Mouse (Mus musculus): ENCODE data around the gene Arhgap19. TPM values are rescaled to one million over a fixed set of nuclear protein-coding genes. Genes with fewer than 3 reads are reported as not detected.

Arhgap19 gene
- polyA plus RNA-seq, 1 experiment from 2014 or later, result 14.2 TPM

GRCm38 (mm10) chr19:41835407-41835806 is 33.6 kb upstream of the Arhgap19 start:
- peak overlapping the region; percentile 56 for H3K27ac ChIP-seq (ENCODE audit: low read length)
- peak overlapping the region; percentile 40; the same call in 1 of the 2 replicates for H3K4me2 ChIP-seq (ENCODE audit: low read depth, low read length)
- no peak overlapping the region for H3K4me3 ChIP-seq (ENCODE audit: low read length)
- ATAC-seq, result no peak
- 54% methylated on average over 6 of the region's 6 CpGs for WGBS
- H3K9ac ChIP-seq (ENCODE audit: low read depth, low read length), result no peak overlapping the region
- no peaks in the 10 kb centered on the region for H3K27me3 ChIP-seq (replicated peaks; ENCODE audit: control insufficient read depth, insufficient read depth, low read length)
- no peaks in the 10 kb centered on the region for H3K9me3 ChIP-seq (ENCODE audit: control insufficient read depth, low read length)
- peaks cover 27% of the 10 kb centered on the region for H3K4me1 ChIP-seq (ENCODE audit: control insufficient read depth, insufficient read depth, low read length)
- no peaks in the 10 kb centered on the region for H3K36me3 ChIP-seq (ENCODE audit: control insufficient read depth, insufficient read depth, low read length)

GRCm38 (mm10) chr19:41832501-41833201 is 30.8 kb upstream of the Arhgap19 start:
- no peak for ATAC-seq
- H3K36me3 ChIP-seq (ENCODE audit: control insufficient read depth, insufficient read depth, low read length), result no peaks in the 10 kb centered on the region
- no peak overlapping the region for H3K4me2 ChIP-seq (ENCODE audit: low read depth, low read length)
- H3K4me3 ChIP-seq (ENCODE audit: low read length), result no peak overlapping the region
- 78% methylated on average over 13 of the region's 13 CpGs for WGBS
- no peak overlapping the region for H3K9ac ChIP-seq (ENCODE audit: low read depth, low read length)
- H3K27ac ChIP-seq (ENCODE audit: low read length), result no peak overlapping the region
- H3K9me3 ChIP-seq (ENCODE audit: control insufficient read depth, low read length), result no peaks in the 10 kb centered on the region
- peaks cover 27% of the 10 kb centered on the region for H3K4me1 ChIP-seq (ENCODE audit: control insufficient read depth, insufficient read depth, low read length)
- no peaks in the 10 kb centered on the region for H3K27me3 ChIP-seq (replicated peaks; ENCODE audit: control insufficient read depth, insufficient read depth, low read length)

- peak overlapping the region; percentile 77 for H3K4me3 ChIP-seq (ENCODE audit: low read length)
- H3K4me1 ChIP-seq (ENCODE audit: control insufficient read depth, insufficient read depth, low read length), result peaks cover 21% of the 10 kb centered on the region
- no peaks in the 10 kb centered on the region for H3K9me3 ChIP-seq (ENCODE audit: control insufficient read depth, low read length)
- H3K36me3 ChIP-seq (ENCODE audit: control insufficient read depth, insufficient read depth, low read length), result no peaks in the 10 kb centered on the region
- peak overlapping the region; percentile 80 for H3K9ac ChIP-seq (ENCODE audit: low read depth, low read length)
- no peak for ATAC-seq
- H3K4me2 ChIP-seq (ENCODE audit: low read depth, low read length), result peak overlapping the region; percentile 91
- WGBS, result 15% methylated on average over 14 of the region's 14 CpGs
- no peak overlapping the region for H3K27ac ChIP-seq (ENCODE audit: low read length)
- no peaks in the 10 kb centered on the region for H3K27me3 ChIP-seq (replicated peaks; ENCODE audit: control insufficient read depth, insufficient read depth, low read length)
These were observed 30.0 kb upstream of the Arhgap19 start for GRCm38 (mm10) chr19:41831718-41832391.

- H3K4me3 ChIP-seq (ENCODE audit: low read length), result peak overlapping the region; percentile 77
- H3K27ac ChIP-seq (ENCODE audit: low read length), result peak overlapping the region; percentile 93; the same call in 1 of the 2 replicates
- ATAC-seq, result no peak
- H3K4me2 ChIP-seq (ENCODE audit: low read depth, low read length), result peak overlapping the region; percentile 91
- H3K9me3 ChIP-seq (ENCODE audit: control insufficient read depth, low read length), result no peaks in the 10 kb centered on the region
- WGBS, result 1% methylated on average over 19 of the region's 19 CpGs
- H3K4me1 ChIP-seq (ENCODE audit: control insufficient read depth, insufficient read depth, low read length), result peaks cover 17% of the 10 kb centered on the region
- H3K36me3 ChIP-seq (ENCODE audit: control insufficient read depth, insufficient read depth, low read length), result no peaks in the 10 kb centered on the region
- H3K9ac ChIP-seq (ENCODE audit: low read depth, low read length), result peak overlapping the region; percentile 80
- H3K27me3 ChIP-seq (replicated peaks; ENCODE audit: control insufficient read depth, insufficient read depth, low read length), result no peaks in the 10 kb centered on the region
These were observed 29.3 kb upstream of the Arhgap19 start for GRCm38 (mm10) chr19:41831101-41831570.

GRCm38 (mm10) chr19:41830106-41831031 is 28.5 kb upstream of the Arhgap19 start:
- H3K36me3 ChIP-seq (ENCODE audit: control insufficient read depth, insufficient read depth, low read length), result no peaks in the 10 kb centered on the region
- H3K4me3 ChIP-seq (ENCODE audit: low read length), result peak overlapping the region; percentile 77
- peak overlapping the region; percentile 91 for H3K4me2 ChIP-seq (ENCODE audit: low read depth, low read length)
- peak; percentile 77 for ATAC-seq
- under 1% methylated on average over 110 of the region's 112 CpGs for WGBS
- no peaks in the 10 kb centered on the region for H3K27me3 ChIP-seq (replicated peaks; ENCODE audit: control insufficient read depth, insufficient read depth, low read length)
- H3K27ac ChIP-seq (ENCODE audit: low read length), result peak overlapping the region; percentile 93
- peak overlapping the region; percentile 80 for H3K9ac ChIP-seq (ENCODE audit: low read depth, low read length)
- peaks cover 13% of the 10 kb centered on the region for H3K4me1 ChIP-seq (ENCODE audit: control insufficient read depth, insufficient read depth, low read length)
- H3K9me3 ChIP-seq (ENCODE audit: control insufficient read depth, low read length), result no peaks in the 10 kb centered on the region

- under 1% methylated on average over 39 of the region's 39 CpGs for WGBS
These were observed 27.7 kb upstream of the Arhgap19 start, which contains the start of gene Frat1 for GRCm38 (mm10) chr19:41829381-41830105. TSS of gene Frat1 (plus strand) at chr19:41829970.

GRCm38 (mm10) chr19:41828941-41829340 is 27.1 kb upstream of the Arhgap19 start:
- Histone ChIP-seq H3K27ac (ENCODE audit: low read length) (peak overlapping the region; percentile 70; the same call in 1 of the 2 replicates), H3K9me3 (ENCODE audit: control insufficient read depth, low read length) (no peaks in the 10 kb centered on the region), H3K4me2 (ENCODE audit: low read depth, low read length) (peak overlapping the region; percentile 91), H3K27me3 (replicated peaks; ENCODE audit: control insufficient read depth, insufficient read depth, low read length) (no peaks in the 10 kb centered on the region), H3K4me3 (ENCODE audit: low read length) (peak overlapping the region; percentile 77), H3K36me3 (ENCODE audit: control insufficient read depth, insufficient read depth, low read length) (no peaks in the 10 kb centered on the region), H3K9ac (ENCODE audit: low read depth, low read length) (no peak overlapping the region), H3K4me1 (ENCODE audit: control insufficient read depth, insufficient read depth, low read length) (peaks cover 10% of the 10 kb centered on the region)
- WGBS, result 51% methylated on average over 3 of the region's 3 CpGs
- no peak for ATAC-seq

More at GRCm38 (mm10) chr19:41829381-41830105, 27.7 kb upstream of the Arhgap19 start, which contains the start of gene Frat1:
- H3K27ac ChIP-seq (ENCODE audit: low read length), result peak within 1 kb of the TSS; percentile 93
- H3K9ac ChIP-seq (ENCODE audit: low read depth, low read length), result peak within 1 kb of the TSS; percentile 80
- H3K9me3 ChIP-seq (ENCODE audit: control insufficient read depth, low read length), result no peaks in the 10 kb centered on the region
- ATAC-seq, result peak; percentile 93
- H3K36me3 ChIP-seq (ENCODE audit: control insufficient read depth, insufficient read depth, low read length), result no peaks in the 10 kb centered on the region
- peaks cover 10% of the 10 kb centered on the region for H3K4me1 ChIP-seq (ENCODE audit: control insufficient read depth, insufficient read depth, low read length)
- H3K27me3 ChIP-seq (replicated peaks; ENCODE audit: control insufficient read depth, insufficient read depth, low read length), result no peaks in the 10 kb centered on the region
- peak within 1 kb of the TSS; percentile 91 for H3K4me2 ChIP-seq (ENCODE audit: low read depth, low read length)
- peak within 1 kb of the TSS; percentile 77 for H3K4me3 ChIP-seq (ENCODE audit: low read length)

GRCm38 (mm10) chr19:41826529-41826928 is 24.7 kb upstream of the Arhgap19 start:
- no peak overlapping the region for H3K4me3 ChIP-seq (ENCODE audit: low read length)
- H3K27ac ChIP-seq (ENCODE audit: low read length), result no peak overlapping the region
- H3K9ac ChIP-seq (ENCODE audit: low read depth, low read length), result no peak overlapping the region
- no peaks in the 10 kb centered on the region for H3K36me3 ChIP-seq (ENCODE audit: control insufficient read depth, insufficient read depth, low read length)
- no peak overlapping the region for H3K4me2 ChIP-seq (ENCODE audit: low read depth, low read length)
- H3K9me3 ChIP-seq (ENCODE audit: control insufficient read depth, low read length), result no peaks in the 10 kb centered on the region
- ATAC-seq, result no peak
- H3K27me3 ChIP-seq (replicated peaks; ENCODE audit: control insufficient read depth, insufficient read depth, low read length), result no peaks in the 10 kb centered on the region
- WGBS, result 66% methylated on average over 3 of the region's 3 CpGs
- H3K4me1 ChIP-seq (ENCODE audit: control insufficient read depth, insufficient read depth, low read length), result peaks cover 7% of the 10 kb centered on the region; the same call in 1 of the 2 replicates

Measured in intestine, embryonic 16.5 days (tissue).